Mouse (Mus musculus) layer of hippocampus, adult 2 months (tissue): Measurements from ENCODE around the gene Neurod2. TPM values are rescaled to one million over a fixed set of nuclear protein-coding genes. Genes with fewer than 3 reads are reported as not detected.

Experiments
- DNase-seq, 2 experiments: peaks; one replicate each; pipeline ENCODE4 v3.0.0; 2022; ENCODE audit warnings: low spot score in 2 of 2
- H3K27ac ChIP-seq: fragments of 200-600 bp; 2 replicates; pipeline ENCODE4 v1.8.1; 2022
- H3K4me3 ChIP-seq: fragments of 200-600 bp; 2 replicates; pipeline ENCODE4 v1.8.1; 2022; ENCODE audit warnings: mild to moderate bottlenecking
- CTCF ChIP-seq: fragments of 200-600 bp; conservative IDR thresholded peaks from 2 replicates; pipeline ENCODE4 v1.8.1; 2022; ENCODE audit warnings: antibody characterized with exemption, mild to moderate bottlenecking, moderate library complexity
- total RNA-seq, 2 experiments: library from RNA; stranded (reverse); gene quantifications; 2 replicates each; pipeline ENCODE4 v1.2.3; 2021

The Neurod2 gene
- total RNA-seq, 2 experiments from 2014 or later: 163 to 165 TPM

DNA sequence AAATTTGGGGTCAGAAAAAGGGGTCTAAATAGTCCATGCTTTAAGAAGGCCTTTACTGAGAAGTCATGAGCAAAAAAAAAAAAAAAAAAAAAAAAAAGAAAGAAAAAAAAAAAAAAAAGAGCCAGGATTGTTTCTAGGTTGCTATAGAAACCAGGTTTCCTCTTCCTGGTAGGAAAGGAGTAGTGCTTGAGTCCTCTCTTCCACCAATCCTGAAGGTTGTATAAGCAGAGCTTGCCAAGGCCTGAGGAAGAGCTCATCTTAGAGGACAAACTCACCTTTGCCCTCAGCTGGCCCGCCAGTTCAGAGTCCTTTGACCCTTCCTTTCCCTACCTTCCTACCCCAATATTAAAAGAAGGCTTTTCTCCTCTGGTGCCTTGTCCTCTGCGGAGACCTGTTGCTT is 44.1 kb downstream of the Neurod2 start:
- no peak for TF ChIP-seq CTCF
- Histone ChIP-seq H3K27ac (peak overlapping the region; percentile 80), H3K4me3 (no peak overlapping the region)
- DNase-seq: no peak

DNA sequence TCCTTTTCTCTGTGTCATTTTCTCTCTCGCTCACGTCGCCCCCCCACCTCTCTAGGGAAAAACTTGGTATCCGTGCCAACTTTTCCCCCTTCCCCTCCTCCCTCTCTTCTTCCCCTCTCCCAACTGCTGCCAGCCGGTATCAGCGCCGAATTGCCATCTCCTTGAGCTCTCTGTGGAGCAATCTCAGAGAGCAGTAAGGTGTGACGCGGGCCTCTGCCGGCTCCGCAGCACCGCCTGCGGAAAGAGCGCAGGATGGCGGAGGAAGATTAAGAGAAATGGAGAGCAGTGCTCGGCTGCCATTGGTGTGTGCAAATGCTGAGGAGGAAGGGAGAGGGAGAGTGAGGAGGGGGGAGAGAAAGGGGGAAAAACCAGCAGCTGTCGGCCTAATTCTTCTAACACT is 45.2 kb downstream of the Neurod2 start:
- peak overlapping the region; percentile 27; the same call in 1 of the 2 replicates for H3K4me3 ChIP-seq
- DNase-seq: no peak
- peak overlapping the region; percentile 77 for H3K27ac ChIP-seq
- peak; percentile 32; the same call in 1 of the 2 replicates for TF ChIP-seq CTCF

DNA sequence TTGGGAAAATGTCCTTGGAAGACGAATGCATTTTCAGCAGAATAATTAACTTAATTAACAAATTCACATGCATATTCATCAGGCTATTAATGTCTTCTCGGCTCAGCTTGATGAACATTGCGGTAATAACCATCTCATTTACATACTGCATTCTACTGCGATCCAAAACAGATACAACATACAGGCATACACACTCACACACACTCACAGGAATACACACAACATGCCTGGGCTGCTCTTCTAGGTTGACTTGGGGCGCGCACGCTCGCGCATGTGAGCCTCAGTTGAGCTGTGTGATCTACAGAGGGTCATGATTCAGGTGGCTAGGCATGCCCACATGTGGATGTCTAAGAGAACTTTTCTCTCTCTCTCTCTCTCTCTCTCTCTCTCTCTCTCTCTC is 45.7 kb downstream of the Neurod2 start:
- Histone ChIP-seq H3K4me3 (no peak overlapping the region), H3K27ac (peak overlapping the region; percentile 82)
- TF ChIP-seq CTCF: no peak
- no peak for DNase-seq

Other genes with a start within 250 kb of the Neurod2 start
- gene Fbxl20, start 179.2 kb downstream of the Neurod2 start, total RNA-seq: 10 to 100 TPM; 33.7 to 34.2 TPM
- 10 to 100 TPM; 53.4 to 54.5 TPM for gene Med1, start 136.4 kb downstream of the Neurod2 start, total RNA-seq
- gene Cdk12, start 126.6 kb downstream of the Neurod2 start, total RNA-seq: 10 to 100 TPM; 40.9 to 47.0 TPM
- gene Ppp1r1b, start 18.8 kb upstream of the Neurod2 start, total RNA-seq: 10 to 100 TPM; 55.9 to 56.2 TPM
- gene Stard3, start 28.7 kb upstream of the Neurod2 start, total RNA-seq: 10 to 100 TPM; 32.9 to 35.5 TPM
- gene Tcap, start 54.2 kb upstream of the Neurod2 start, total RNA-seq: 1 to 10 TPM in 1 of 2 experiments, under 1 TPM in 1; 0.92 to 1.0 TPM
- not detected for gene Pnmt, start 56.8 kb upstream of the Neurod2 start, total RNA-seq
- gene Pgap3, start 70.8 kb upstream of the Neurod2 start, total RNA-seq: 10 to 100 TPM in 1 of 2 experiments, 1 to 10 TPM in 1; 9.1 to 10.3 TPM
- 1 to 10 TPM; 1.9 to 2.8 TPM for gene Erbb2, start 82.8 kb upstream of the Neurod2 start, total RNA-seq
- gene Mien1, start 109.3 kb upstream of the Neurod2 start, total RNA-seq: 10 to 100 TPM; 84.3 to 89.3 TPM
- 1 to 10 TPM; 1.5 to 1.6 TPM for gene Grb7, start 116.7 kb upstream of the Neurod2 start, total RNA-seq
- gene Ikzf3, start 216.4 kb upstream of the Neurod2 start, total RNA-seq: under 1 TPM in 1 of 2 experiments, not detected in 1; 0.20 TPM
- gene Zpbp2, start 221.4 kb upstream of the Neurod2 start, total RNA-seq: not detected